Mouse (Mus musculus): ENCODE results near the gene Klrb1b. TPM values are rescaled to one million over a fixed set of nuclear protein-coding genes. Genes with fewer than 3 reads are reported as not detected.
"Not testable (repeated sequence)": the region's sequence is repeated elsewhere in the genome, so short reads cannot be mapped to it uniquely, and the experiment has no call there.

The Klrb1b gene
- polyA plus RNA-seq, 1 experiment from 2014 or later: 0.56 TPM

GRCm38 (mm10) chr6:128798772-128799143 is 27.4 kb downstream of the Klrb1b start:
- H3K4me1 ChIP-seq (ENCODE audit: control insufficient read depth, insufficient read depth, low read length): peaks cover 13% of the 10 kb centered on the region
- ATAC-seq (ENCODE audit: insufficient read depth, low FRiP score): peak; percentile 38
- peak overlapping the region; percentile 76 for H3K9ac ChIP-seq (ENCODE audit: low read length)
- H3K4me2 ChIP-seq (ENCODE audit: low read depth, low read length): peak overlapping the region; percentile 70
- H3K27ac ChIP-seq (ENCODE audit: low read length): peak overlapping the region; percentile 92
- not testable (repeated sequence) for H3K9me3 ChIP-seq (replicated peaks; ENCODE audit: control insufficient read depth, low read length); H3K27me3 ChIP-seq (ENCODE audit: control insufficient read depth, insufficient read depth, low read length); H3K36me3 ChIP-seq (ENCODE audit: control insufficient read depth, insufficient read depth, low read length)
- WGBS: under 1% methylated on average over 20 of the region's 20 CpGs
- peak overlapping the region; percentile 67 for H3K4me3 ChIP-seq (replicated peaks; ENCODE audit: low read length)

- no peaks in the 10 kb centered on the region for H3K27me3 ChIP-seq (ENCODE audit: control insufficient read depth, insufficient read depth, low read length)
- H3K4me1 ChIP-seq (ENCODE audit: control insufficient read depth, insufficient read depth, low read length): peaks cover 13% of the 10 kb centered on the region
- 14% methylated on average over 15 of the region's 15 CpGs for WGBS
- no peaks in the 10 kb centered on the region for H3K36me3 ChIP-seq (ENCODE audit: control insufficient read depth, insufficient read depth, low read length)
- no peak for ATAC-seq (ENCODE audit: insufficient read depth, low FRiP score)
- H3K27ac ChIP-seq (ENCODE audit: low read length): peak overlapping the region; percentile 70
- no peaks in the 10 kb centered on the region for H3K9me3 ChIP-seq (replicated peaks; ENCODE audit: control insufficient read depth, low read length)
- peak overlapping the region; percentile 67 for H3K4me3 ChIP-seq (replicated peaks; ENCODE audit: low read length)
- H3K9ac ChIP-seq (ENCODE audit: low read length): peak overlapping the region; percentile 61
- peak overlapping the region; percentile 70 for H3K4me2 ChIP-seq (ENCODE audit: low read depth, low read length)
These were observed 28.0 kb downstream of the Klrb1b start for GRCm38 (mm10) chr6:128797936-128798771.

GRCm38 (mm10) chr6:128797185-128797905 is 28.8 kb downstream of the Klrb1b start:
- no peak overlapping the region for H3K9ac ChIP-seq (ENCODE audit: low read length)
- peaks cover 13% of the 10 kb centered on the region for H3K4me1 ChIP-seq (ENCODE audit: control insufficient read depth, insufficient read depth, low read length)
- peak overlapping the region; percentile 70 for H3K4me2 ChIP-seq (ENCODE audit: low read depth, low read length)
- H3K36me3 ChIP-seq (ENCODE audit: control insufficient read depth, insufficient read depth, low read length): no peaks in the 10 kb centered on the region
- ATAC-seq (ENCODE audit: insufficient read depth, low FRiP score): no peak
- H3K27me3 ChIP-seq (ENCODE audit: control insufficient read depth, insufficient read depth, low read length): no peaks in the 10 kb centered on the region
- no peak overlapping the region for H3K4me3 ChIP-seq (replicated peaks; ENCODE audit: low read length)
- no peaks in the 10 kb centered on the region for H3K9me3 ChIP-seq (replicated peaks; ENCODE audit: control insufficient read depth, low read length)
- 78% methylated on average over 12 of the region's 12 CpGs for WGBS
- H3K27ac ChIP-seq (ENCODE audit: low read length): no peak overlapping the region

GRCm38 (mm10) chr6:128796321-128796955 is 29.7 kb downstream of the Klrb1b start:
- H3K9ac ChIP-seq (ENCODE audit: low read length): no peak overlapping the region
- H3K27ac ChIP-seq (ENCODE audit: low read length): no peak overlapping the region
- no peaks in the 10 kb centered on the region for H3K9me3 ChIP-seq (replicated peaks; ENCODE audit: control insufficient read depth, low read length)
- ATAC-seq (ENCODE audit: insufficient read depth, low FRiP score): no peak
- no peak overlapping the region for H3K4me2 ChIP-seq (ENCODE audit: low read depth, low read length)
- 67% methylated on average over 8 of the region's 8 CpGs for WGBS
- no peaks in the 10 kb centered on the region for H3K27me3 ChIP-seq (ENCODE audit: control insufficient read depth, insufficient read depth, low read length)
- H3K36me3 ChIP-seq (ENCODE audit: control insufficient read depth, insufficient read depth, low read length): no peaks in the 10 kb centered on the region
- peaks cover 13% of the 10 kb centered on the region for H3K4me1 ChIP-seq (ENCODE audit: control insufficient read depth, insufficient read depth, low read length)
- H3K4me3 ChIP-seq (replicated peaks; ENCODE audit: low read length): no peak overlapping the region

GRCm38 (mm10) chr6:128793734-128794133 is 32.4 kb downstream of the Klrb1b start:
- no peaks in the 10 kb centered on the region for H3K27me3 ChIP-seq (ENCODE audit: control insufficient read depth, insufficient read depth, low read length)
- no peak overlapping the region; the same call in 1 of the 2 replicates for H3K27ac ChIP-seq (ENCODE audit: low read length)
- WGBS: 19% methylated on average over 6 of the region's 6 CpGs
- peak; percentile 66; the same call in 1 of the 2 replicates for ATAC-seq (ENCODE audit: insufficient read depth, low FRiP score)
- no peak overlapping the region for H3K4me2 ChIP-seq (ENCODE audit: low read depth, low read length)
- peaks cover 9% of the 10 kb centered on the region for H3K4me1 ChIP-seq (ENCODE audit: control insufficient read depth, insufficient read depth, low read length)
- H3K9me3 ChIP-seq (replicated peaks; ENCODE audit: control insufficient read depth, low read length): no peaks in the 10 kb centered on the region
- no peak overlapping the region for H3K9ac ChIP-seq (ENCODE audit: low read length)
- no peak overlapping the region for H3K4me3 ChIP-seq (replicated peaks; ENCODE audit: low read length)
- no peaks in the 10 kb centered on the region for H3K36me3 ChIP-seq (ENCODE audit: control insufficient read depth, insufficient read depth, low read length)

DNA sequence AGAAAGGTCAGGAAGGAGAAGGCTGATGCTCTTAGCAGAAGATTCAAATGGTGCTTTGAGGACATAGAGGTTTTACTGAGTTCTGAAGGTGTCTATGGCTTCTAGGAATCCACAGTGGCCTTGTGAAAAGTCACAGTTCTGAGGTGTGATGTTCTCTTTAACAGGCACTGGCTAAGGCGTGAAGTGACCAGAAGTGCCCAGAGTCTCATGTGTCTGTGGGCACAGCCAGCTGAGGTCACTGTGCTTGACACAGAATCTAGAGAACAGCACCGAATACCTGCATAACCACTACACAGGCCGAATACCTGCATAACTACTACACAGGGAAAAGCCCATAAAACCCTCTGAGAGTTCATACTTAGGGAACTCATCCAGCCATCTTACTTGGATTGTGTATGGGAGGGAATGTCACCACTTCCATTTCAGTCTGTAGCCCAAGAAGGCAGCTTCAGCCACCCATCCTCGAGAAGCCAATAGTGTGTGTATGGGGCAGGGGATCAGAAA is 35.6 kb downstream of the Klrb1b start:
- H3K9me3 ChIP-seq (replicated peaks; ENCODE audit: control insufficient read depth, low read length); H3K27ac ChIP-seq (ENCODE audit: low read length); H3K36me3 ChIP-seq (ENCODE audit: control insufficient read depth, insufficient read depth, low read length); H3K27me3 ChIP-seq (ENCODE audit: control insufficient read depth, insufficient read depth, low read length); ATAC-seq (ENCODE audit: insufficient read depth, low FRiP score); H3K9ac ChIP-seq (ENCODE audit: low read length); H3K4me1 ChIP-seq (ENCODE audit: control insufficient read depth, insufficient read depth, low read length); H3K4me3 ChIP-seq (replicated peaks; ENCODE audit: low read length); H3K4me2 ChIP-seq (ENCODE audit: low read depth, low read length): not testable (repeated sequence)
- 82% methylated on average over 4 of the region's 4 CpGs for WGBS

- H3K36me3 ChIP-seq (ENCODE audit: control insufficient read depth, insufficient read depth, low read length): no peaks in the 10 kb centered on the region
- 88% methylated on average over 2 of the region's 2 CpGs for WGBS
- H3K4me3 ChIP-seq (replicated peaks; ENCODE audit: low read length): no peak within 1 kb of the TSS
- no peaks in the 10 kb centered on the region for H3K9me3 ChIP-seq (replicated peaks; ENCODE audit: control insufficient read depth, low read length)
- no peaks in the 10 kb centered on the region for H3K4me1 ChIP-seq (ENCODE audit: control insufficient read depth, insufficient read depth, low read length)
- H3K9ac ChIP-seq (ENCODE audit: low read length): no peak within 1 kb of the TSS
- no peak within 1 kb of the TSS for H3K4me2 ChIP-seq (ENCODE audit: low read depth, low read length)
- H3K27me3 ChIP-seq (ENCODE audit: control insufficient read depth, insufficient read depth, low read length): no peaks in the 10 kb centered on the region
- ATAC-seq (ENCODE audit: insufficient read depth, low FRiP score): no peak
- no peak within 1 kb of the TSS for H3K27ac ChIP-seq (ENCODE audit: low read length)
These were observed 37.0 kb downstream of the Klrb1b start, which contains the start of gene Klrb1c for GRCm38 (mm10) chr6:128789115-128789514. TSS of gene Klrb1c (minus strand) at chr6:128789215.

GRCm38 (mm10) chr6:128788517-128788916 is 37.6 kb downstream of the Klrb1b start:
- ATAC-seq (ENCODE audit: insufficient read depth, low FRiP score): no peak
- no peak overlapping the region for H3K4me3 ChIP-seq (replicated peaks; ENCODE audit: low read length)
- no peaks in the 10 kb centered on the region for H3K27me3 ChIP-seq (ENCODE audit: control insufficient read depth, insufficient read depth, low read length)
- no peaks in the 10 kb centered on the region for H3K36me3 ChIP-seq (ENCODE audit: control insufficient read depth, insufficient read depth, low read length)
- no peaks in the 10 kb centered on the region for H3K4me1 ChIP-seq (ENCODE audit: control insufficient read depth, insufficient read depth, low read length)
- no peak overlapping the region for H3K4me2 ChIP-seq (ENCODE audit: low read depth, low read length)
- no peak overlapping the region for H3K27ac ChIP-seq (ENCODE audit: low read length)
- no peak overlapping the region for H3K9ac ChIP-seq (ENCODE audit: low read length)
- WGBS: 84% methylated on average over 1 of the region's 1 CpGs
- H3K9me3 ChIP-seq (replicated peaks; ENCODE audit: control insufficient read depth, low read length): no peaks in the 10 kb centered on the region

GRCm38 (mm10) chr6:128786396-128786795 is 39.7 kb downstream of the Klrb1b start:
- not testable (repeated sequence) for H3K27me3 ChIP-seq (ENCODE audit: control insufficient read depth, insufficient read depth, low read length); H3K4me1 ChIP-seq (ENCODE audit: control insufficient read depth, insufficient read depth, low read length); H3K36me3 ChIP-seq (ENCODE audit: control insufficient read depth, insufficient read depth, low read length); H3K9ac ChIP-seq (ENCODE audit: low read length); ATAC-seq (ENCODE audit: insufficient read depth, low FRiP score); H3K4me3 ChIP-seq (replicated peaks; ENCODE audit: low read length); H3K9me3 ChIP-seq (replicated peaks; ENCODE audit: control insufficient read depth, low read length); H3K4me2 ChIP-seq (ENCODE audit: low read depth, low read length); H3K27ac ChIP-seq (ENCODE audit: low read length)
- 74% methylated on average over 1 of the region's 1 CpGs for WGBS
